Mouse (Mus musculus) hindbrain, embryonic 15.5 days (tissue): ENCODE data around the gene Casq1. TPM values are rescaled to one million over a fixed set of nuclear protein-coding genes. Genes with fewer than 3 reads are reported as not detected.

Source experiments
- ATAC-seq: fragments of 200-750 bp; cut with Nextera tagmentation; 2 replicates; pipeline ENCODE4 v1.8.0; 2017; ENCODE audit warnings: low read depth, moderate number of reproducible peaks, moderate TSS enrichment; ENCODE audit not compliant: low FRiP score
- H3K27ac ChIP-seq: fragments of 300-500 bp; sonication (generic); replicated peaks from 2 replicates; pipeline ENCODE4 v1.5.1; 2015; ENCODE audit warnings: mild to moderate bottlenecking, inconsistent platforms
- H3K27me3 ChIP-seq: fragments of 300-500 bp; sonication (generic); 2 replicates; pipeline ENCODE4 v1.6.1; 2015; ENCODE audit warnings: control low read depth, inconsistent platforms
- H3K36me3 ChIP-seq: fragments of 300-500 bp; sonication (generic); 2 replicates; pipeline ENCODE4 v1.6.1; 2015; ENCODE audit warnings: control low read depth, inconsistent platforms
- H3K4me1 ChIP-seq: fragments of 300-500 bp; sonication (generic); replicated peaks from 2 replicates; pipeline ENCODE4 v1.6.1; 2015; ENCODE audit warnings: control low read depth, inconsistent platforms
- H3K4me2 ChIP-seq: fragments of 300-500 bp; sonication (generic); 2 replicates; pipeline ENCODE4 v1.6.1; 2015; ENCODE audit warnings: moderate library complexity, mild to moderate bottlenecking, inconsistent platforms
- H3K4me3 ChIP-seq: fragments of 300-500 bp; sonication (generic); 2 replicates; pipeline ENCODE4 v1.5.1; 2015; ENCODE audit warnings: mild to moderate bottlenecking, inconsistent platforms
- H3K9ac ChIP-seq: fragments of 300-500 bp; sonication (generic); 2 replicates; pipeline ENCODE4 v1.6.1; 2015; ENCODE audit warnings: inconsistent platforms
- H3K9me3 ChIP-seq: fragments of 300-500 bp; sonication (generic); 2 replicates; pipeline ENCODE4 v1.6.1; 2016; ENCODE audit warnings: control low read depth, inconsistent platforms
- WGBS: fragments of 180-500 bp; shearing (Covaris S2); methylation state at CpG from one replicate; pipeline ENCODE4 v1.1.7; 2015; 5-methylcytosine and 5-hydroxymethylcytosine counted together
- polyA plus RNA-seq: library from polyadenylated mRNA; unstranded; fragments of >200 nt; fragmentation: Nextera tagmentation; extraction: Ambion mirVana; gene quantifications from 2 replicates; pipeline ENCODE4 v1.2.1, GENCODE M21; 2015

The Casq1 gene
- polyA plus RNA-seq, 1 experiment from 2014 or later, result 1.4 TPM

- H3K27me3 ChIP-seq, result no peaks in the 10 kb centered on the region
- peaks cover 72% of the 10 kb centered on the region for H3K36me3 ChIP-seq
- no peaks in the 10 kb centered on the region for H3K9me3 ChIP-seq
- no peak overlapping the region for H3K27ac ChIP-seq
- no peaks in the 10 kb centered on the region for H3K4me1 ChIP-seq
- H3K4me2 ChIP-seq, result no peak overlapping the region
- no peak overlapping the region for H3K4me3 ChIP-seq
- H3K9ac ChIP-seq, result no peak overlapping the region
- WGBS, result 91% methylated on average over 3 of the region's 3 CpGs
- no peak for ATAC-seq
These were observed 27.5 kb downstream of the Casq1 start for GRCm38 (mm10) chr1:172192217-172192616.

- H3K4me2 ChIP-seq, result no peak overlapping the region
- H3K27ac ChIP-seq, result no peak overlapping the region
- H3K27me3 ChIP-seq, result no peaks in the 10 kb centered on the region
- no peak overlapping the region for H3K4me3 ChIP-seq
- no peaks in the 10 kb centered on the region for H3K9me3 ChIP-seq
- no peak for ATAC-seq
- no peaks in the 10 kb centered on the region for H3K4me1 ChIP-seq
- peaks cover 72% of the 10 kb centered on the region for H3K36me3 ChIP-seq
- no peak overlapping the region for H3K9ac ChIP-seq
- WGBS, result 80% methylated on average over 2 of the region's 2 CpGs
These were observed 28.1 kb downstream of the Casq1 start for GRCm38 (mm10) chr1:172191578-172191977.

GRCm38 (mm10) chr1:172188891-172189290 is 30.8 kb downstream of the Casq1 start:
- Histone ChIP-seq H3K4me3 (no peak overlapping the region), H3K4me1 (no peaks in the 10 kb centered on the region), H3K9me3 (no peaks in the 10 kb centered on the region), H3K9ac (no peak overlapping the region), H3K27ac (no peak overlapping the region), H3K27me3 (no peaks in the 10 kb centered on the region), H3K36me3 (peaks cover 54% of the 10 kb centered on the region), H3K4me2 (no peak overlapping the region)
- 56% methylated on average over 4 of the region's 4 CpGs for WGBS
- ATAC-seq, result no peak

- WGBS, result 93% methylated on average over 10 of the region's 10 CpGs
- H3K36me3 ChIP-seq, result peaks cover 40% of the 10 kb centered on the region
- peak; percentile 56; the same call in 1 of the 2 replicates for ATAC-seq
These were observed 33.0 kb downstream of the Casq1 start for GRCm38 (mm10) chr1:172186401-172187289.

GRCm38 (mm10) chr1:172183915-172184314 is 35.8 kb downstream of the Casq1 start:
- H3K9me3 ChIP-seq, result no peaks in the 10 kb centered on the region
- no peaks in the 10 kb centered on the region for H3K4me1 ChIP-seq
- no peaks in the 10 kb centered on the region for H3K27me3 ChIP-seq
- H3K4me2 ChIP-seq, result no peak overlapping the region
- H3K36me3 ChIP-seq, result peaks cover 40% of the 10 kb centered on the region
- no peak for ATAC-seq
- H3K9ac ChIP-seq, result no peak overlapping the region
- no peak overlapping the region for H3K4me3 ChIP-seq
- no peak overlapping the region for H3K27ac ChIP-seq

More at GRCm38 (mm10) chr1:172186401-172187289, 33.0 kb downstream of the Casq1 start:
- H3K4me2 ChIP-seq, result no peak overlapping the region
- H3K4me1 ChIP-seq, result no peaks in the 10 kb centered on the region
- H3K9ac ChIP-seq, result no peak overlapping the region
- no peak overlapping the region for H3K27ac ChIP-seq
- no peak overlapping the region for H3K4me3 ChIP-seq
- H3K9me3 ChIP-seq, result no peaks in the 10 kb centered on the region
- H3K27me3 ChIP-seq, result no peaks in the 10 kb centered on the region

GRCm38 (mm10) chr1:172183056-172183455 is 36.6 kb downstream of the Casq1 start:
- 98% methylated on average over 6 of the region's 6 CpGs for WGBS
- Histone ChIP-seq H3K4me2 (no peak overlapping the region), H3K4me3 (no peak overlapping the region), H3K36me3 (peaks cover 33% of the 10 kb centered on the region), H3K9ac (no peak overlapping the region), H3K27ac (no peak overlapping the region), H3K9me3 (no peaks in the 10 kb centered on the region), H3K4me1 (no peaks in the 10 kb centered on the region), H3K27me3 (no peaks in the 10 kb centered on the region)
- ATAC-seq, result no peak

- Histone ChIP-seq H3K36me3 (peaks cover 28% of the 10 kb centered on the region), H3K27me3 (no peaks in the 10 kb centered on the region), H3K4me2 (no peak overlapping the region), H3K4me1 (no peaks in the 10 kb centered on the region), H3K9me3 (no peaks in the 10 kb centered on the region), H3K27ac (no peak overlapping the region), H3K9ac (no peak overlapping the region), H3K4me3 (no peak overlapping the region)
- ATAC-seq, result no peak
- 92% methylated on average over 3 of the region's 3 CpGs for WGBS
These were observed 37.9 kb downstream of the Casq1 start for GRCm38 (mm10) chr1:172181777-172182176.

GRCm38 (mm10) chr1:172180881-172181280 is 38.8 kb downstream of the Casq1 start:
- Histone ChIP-seq H3K4me3 (no peak overlapping the region), H3K4me1 (no peaks in the 10 kb centered on the region), H3K36me3 (peaks cover 25% of the 10 kb centered on the region), H3K4me2 (no peak overlapping the region), H3K27ac (no peak overlapping the region), H3K9ac (no peak overlapping the region), H3K27me3 (no peaks in the 10 kb centered on the region), H3K9me3 (no peaks in the 10 kb centered on the region)
- 69% methylated on average over 4 of the region's 4 CpGs for WGBS
- ATAC-seq, result no peak

GRCm38 (mm10) chr1:172179102-172179501 is 40.6 kb downstream of the Casq1 start:
- Histone ChIP-seq H3K4me3 (no peak overlapping the region), H3K36me3 (peaks cover 37% of the 10 kb centered on the region), H3K4me1 (no peaks in the 10 kb centered on the region), H3K9ac (no peak overlapping the region), H3K4me2 (no peak overlapping the region), H3K9me3 (no peaks in the 10 kb centered on the region), H3K27me3 (no peaks in the 10 kb centered on the region), H3K27ac (no peak overlapping the region)
- ATAC-seq, result no peak
- WGBS, result 83% methylated on average over 7 of the region's 7 CpGs

GRCm38 (mm10) chr1:172177791-172178190 is 41.9 kb downstream of the Casq1 start:
- no peak for ATAC-seq
- no peaks in the 10 kb centered on the region for H3K4me1 ChIP-seq
- no peak overlapping the region for H3K4me2 ChIP-seq
- peaks cover 50% of the 10 kb centered on the region for H3K36me3 ChIP-seq
- H3K9me3 ChIP-seq, result no peaks in the 10 kb centered on the region
- no peak overlapping the region for H3K27ac ChIP-seq
- H3K27me3 ChIP-seq, result no peaks in the 10 kb centered on the region
- no peak overlapping the region for H3K9ac ChIP-seq
- WGBS, result 69% methylated on average over 7 of the region's 7 CpGs
- H3K4me3 ChIP-seq, result no peak overlapping the region

GRCm38 (mm10) chr1:172173181-172173580 is 46.5 kb downstream of the Casq1 start:
- Histone ChIP-seq H3K36me3 (peaks cover 70% of the 10 kb centered on the region), H3K9ac (no peak overlapping the region), H3K4me3 (no peak overlapping the region), H3K4me1 (no peaks in the 10 kb centered on the region), H3K9me3 (no peaks in the 10 kb centered on the region), H3K27ac (no peak overlapping the region), H3K4me2 (no peak overlapping the region), H3K27me3 (no peaks in the 10 kb centered on the region)
- 69% methylated on average over 5 of the region's 5 CpGs for WGBS
- ATAC-seq, result no peak

- Histone ChIP-seq H3K4me2 (no peak overlapping the region), H3K9ac (no peak overlapping the region), H3K4me3 (no peak overlapping the region), H3K36me3 (peaks cover 70% of the 10 kb centered on the region), H3K27me3 (no peaks in the 10 kb centered on the region), H3K27ac (no peak overlapping the region), H3K9me3 (no peaks in the 10 kb centered on the region), H3K4me1 (no peaks in the 10 kb centered on the region)
- no peak for ATAC-seq
- 81% methylated on average over 21 of the region's 21 CpGs for WGBS
These were observed 47.3 kb downstream of the Casq1 start for GRCm38 (mm10) chr1:172172381-172172780.
